Mouse (Mus musculus) heart, postnatal 25 days (tissue): ENCODE results near the gene Coa3. TPM values are rescaled to one million over a fixed set of nuclear protein-coding genes. Genes with fewer than 3 reads are reported as not detected.
A peak's percentile ranks its signal among the peaks of the same experiment; 100 is the strongest.

ENCODE experiments used
- DNase-seq: peaks from one replicate; pipeline ENCODE4 v3.0.0; 2022; ENCODE audit warnings: low spot score
- intact Hi-C: fragments of 180-260 bp; cut with DNase I; formaldehyde crosslinking; loops from one replicate; pipeline ENCODE4 v1.15.1; 2025
- total RNA-seq, 2 experiments: library from RNA; stranded (reverse); gene quantifications; 2 replicates each; pipeline ENCODE4 v1.2.3; 2021

Coa3 gene
- total RNA-seq, 2 experiments from 2014 or later, result 89.0 to 96.9 TPM

DNA sequence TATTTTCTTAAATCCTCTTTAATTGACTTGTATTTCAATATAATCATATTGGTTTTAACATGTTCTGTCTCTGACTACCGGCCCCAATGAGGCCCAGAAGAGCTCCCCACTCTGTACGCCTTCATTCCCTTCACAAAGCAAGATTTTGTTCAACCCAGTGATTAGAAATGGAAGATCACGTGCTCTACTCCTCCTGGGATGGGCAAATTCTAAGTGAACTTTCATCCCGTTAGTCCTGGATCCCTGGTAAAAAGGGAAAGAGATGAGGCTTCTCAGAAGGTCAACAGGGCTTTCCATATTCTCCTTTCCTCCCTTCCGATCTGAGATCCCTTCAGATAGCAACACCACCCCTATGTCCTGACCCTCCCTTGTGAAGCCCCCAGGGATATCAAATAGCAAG lies 48.4 kb downstream of the Coa3 start:
- intact Hi-C loops, result no loop called here
- DNase-seq, result no peak

- intact Hi-C loops, result no loop called here
Measured at GRCm38 (mm10) chr11:101230061-101230511, 48.8 kb downstream of the Coa3 start.

DNA sequence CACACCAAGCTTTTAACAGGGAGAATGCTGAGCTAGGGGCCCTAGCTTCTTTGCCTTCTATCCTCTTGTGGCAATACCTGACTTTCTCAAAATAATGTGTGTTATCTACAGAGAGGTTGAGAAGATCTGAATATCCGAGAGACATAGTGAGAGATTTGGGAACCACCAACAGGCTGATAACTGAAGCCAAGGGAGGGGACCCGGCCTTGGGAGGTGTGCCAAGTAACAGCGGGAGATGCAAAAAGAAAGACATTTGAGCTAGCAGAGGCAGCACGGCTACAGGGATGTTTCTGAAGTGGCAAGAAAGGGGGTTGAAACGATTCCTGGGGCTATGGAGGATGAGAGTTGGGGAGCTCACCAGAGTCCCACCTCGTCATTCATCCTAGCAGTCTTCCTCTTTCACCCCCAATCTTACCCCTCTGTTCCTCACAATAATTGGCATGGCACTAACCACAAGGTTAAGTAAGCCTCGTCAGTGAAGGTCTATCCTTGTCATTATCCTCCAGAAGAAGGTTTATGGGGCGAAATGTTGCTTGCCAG lies 49.5 kb downstream of the Coa3 start:
- intact Hi-C loops, result no loop called here

More at GRCm38 (mm10) chr11:101230061-101230511, 48.8 kb downstream of the Coa3 start:
- DNase-seq, result peak; percentile 67

More for the DNA sequence above, 49.5 kb downstream of the Coa3 start:
- DNase-seq, result no peak

Other genes with a start within 250 kb of the Coa3 start
- gene Naglu, start 209.1 kb downstream of the Coa3 start, total RNA-seq, result 1 to 10 TPM; 8.0 to 8.7 TPM
- under 1 TPM; 0.55 to 0.64 TPM for gene Hsd17b1, start 200.7 kb downstream of the Coa3 start, total RNA-seq
- gene Coasy, start 196.5 kb downstream of the Coa3 start, total RNA-seq, result 10 to 100 TPM; 15.8 to 17.1 TPM
- 10 to 100 TPM; 19.1 to 21.4 TPM for gene Mlx, start 191.8 kb downstream of the Coa3 start, total RNA-seq
- 1 to 10 TPM; 3.1 TPM for gene Psmc3ip, start 183.7 kb downstream of the Coa3 start, total RNA-seq
- gene Retreg3, start 159.2 kb downstream of the Coa3 start, total RNA-seq, result 10 to 100 TPM; 34.0 to 35.5 TPM
- gene Tubg1, start 159.2 kb downstream of the Coa3 start, total RNA-seq, result 10 to 100 TPM; 24.4 to 27.3 TPM
- 1 to 10 TPM; 2.5 to 3.9 TPM for gene Tubg2, start 123.2 kb downstream of the Coa3 start, total RNA-seq
- gene Cntnap1, start 108.6 kb downstream of the Coa3 start, total RNA-seq, result 1 to 10 TPM; 1.7 to 2.4 TPM
- 10 to 100 TPM; 24.5 to 28.5 TPM for gene Plekhh3, start 107.8 kb downstream of the Coa3 start, total RNA-seq
- under 1 TPM in 1 of 2 experiments, not detected in 1; 0.14 TPM for gene Ccr10, start 103.7 kb downstream of the Coa3 start, total RNA-seq
- 10 to 100 TPM; 26.0 to 30.4 TPM for gene Ezh1, start 52.7 kb downstream of the Coa3 start, total RNA-seq
- gene Ramp2, start 33.1 kb downstream of the Coa3 start, total RNA-seq, result 100 to 1,000 TPM in 1 of 2 experiments, 10 to 100 TPM in 1; 80.9 to 123 TPM
- 10 to 100 TPM; 78.2 to 85.0 TPM for gene Vps25, start 25.4 kb downstream of the Coa3 start, total RNA-seq
- 10 to 100 TPM in 1 of 2 experiments, 1 to 10 TPM in 1; 9.6 to 14.6 TPM for gene Wnk4, start 18.5 kb downstream of the Coa3 start, total RNA-seq
- under 1 TPM; 0.10 to 0.28 TPM for gene Cntd1, start 102 bp downstream of the Coa3 start, total RNA-seq
- gene Becn1, start 23.2 kb upstream of the Coa3 start, total RNA-seq, result 100 to 1,000 TPM in 1 of 2 experiments, 10 to 100 TPM in 1; 92.8 to 102 TPM
- gene Psme3, start 37.1 kb upstream of the Coa3 start, total RNA-seq, result 10 to 100 TPM; 80.6 to 88.8 TPM
- gene Aoc2, start 45.9 kb upstream of the Coa3 start, total RNA-seq, result 1 to 10 TPM; 1.8 to 2.2 TPM
- 10 to 100 TPM; 13.9 to 18.5 TPM for gene Aoc3, start 51.5 kb upstream of the Coa3 start, total RNA-seq
- not detected for gene G6pc, start 88.4 kb upstream of the Coa3 start, total RNA-seq
- gene Aarsd1, start 138.5 kb upstream of the Coa3 start, total RNA-seq, result 10 to 100 TPM; 20.7 to 22.8 TPM
- gene Gm27029, start 145.7 kb upstream of the Coa3 start, total RNA-seq, result 1 to 10 TPM; 8.5 to 9.1 TPM
- gene Rundc1, start 146.0 kb upstream of the Coa3 start, total RNA-seq, result 10 to 100 TPM; 10.4 to 11.2 TPM
- gene Ptges3l, start 146.2 kb upstream of the Coa3 start, total RNA-seq, result 10 to 100 TPM; 69.0 to 80.2 TPM
- gene Rpl27, start 163.2 kb upstream of the Coa3 start, total RNA-seq, result 10 to 100 TPM; 46.7 to 56.2 TPM
- gene Ifi35, start 169.3 kb upstream of the Coa3 start, total RNA-seq, result 10 to 100 TPM; 12.0 to 13.7 TPM
- gene Rnd2, start 185.9 kb upstream of the Coa3 start, total RNA-seq, result 1 to 10 TPM; 5.7 to 6.2 TPM
- 10 to 100 TPM; 21.6 to 25.5 TPM for gene Vat1, start 187.1 kb upstream of the Coa3 start, total RNA-seq